Mouse (Mus musculus): Measurements from ENCODE around the gene Nfkbib. TPM values are rescaled to one million over a fixed set of nuclear protein-coding genes. Genes with fewer than 3 reads are reported as not detected.

The Nfkbib gene
- 50.5 and 50.7 TPM in 2 replicates for polyA plus RNA-seq (2016; fragmentation: Nextera tagmentation; extraction: Ambion mirVana)

DNA sequence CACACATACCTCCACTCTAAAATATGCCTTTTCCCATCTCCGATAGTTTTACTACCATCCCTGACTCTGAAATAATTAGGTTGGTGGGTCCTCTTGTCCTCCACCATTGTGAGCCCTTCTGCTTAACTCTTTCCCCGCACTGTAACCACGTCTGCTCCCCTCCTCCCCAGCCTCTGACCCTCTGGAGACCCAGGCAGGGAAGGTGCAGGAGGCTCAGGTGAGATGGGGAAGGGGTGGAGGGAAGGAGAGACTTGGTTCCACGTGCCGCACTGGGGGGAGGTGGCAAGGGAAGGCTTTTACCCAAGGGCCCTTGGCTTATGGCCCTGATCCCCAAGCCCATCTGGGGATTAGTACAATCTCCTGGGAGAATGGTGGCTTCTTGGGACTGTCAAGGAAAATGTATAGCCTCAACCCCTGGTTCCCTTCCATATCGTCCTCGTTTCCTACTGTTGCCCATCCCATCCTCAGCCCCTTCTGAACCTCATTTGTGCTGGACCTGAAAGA is at the start of gene Nfkbib:
Gene Nfkbib, minus strand, starts transcription at position 51 of the 504 bp plus-strand sequence.
- H3K36me3 ChIP-seq = 0 out of 2 replicates have a peak, but pooled peaks cover 3% of the 10 kb centered on the region
- H3K27ac ChIP-seq = peak within 1 kb of the TSS; percentile 87
- no peaks in the 10 kb centered on the region for H3K9me3 ChIP-seq
- DNase-seq (ENCODE audit: low spot score) = no peak
- H3K4me1 ChIP-seq = peaks cover 23% of the 10 kb centered on the region
- 71% methylated on average over 7 of the region's 7 CpGs for WGBS
- H3K4me3 ChIP-seq = peak within 1 kb of the TSS; percentile 84
- no peaks in the 10 kb centered on the region for H3K27me3 ChIP-seq (ENCODE audit: insufficient read depth, poor library complexity, severe bottlenecking)

DNA sequence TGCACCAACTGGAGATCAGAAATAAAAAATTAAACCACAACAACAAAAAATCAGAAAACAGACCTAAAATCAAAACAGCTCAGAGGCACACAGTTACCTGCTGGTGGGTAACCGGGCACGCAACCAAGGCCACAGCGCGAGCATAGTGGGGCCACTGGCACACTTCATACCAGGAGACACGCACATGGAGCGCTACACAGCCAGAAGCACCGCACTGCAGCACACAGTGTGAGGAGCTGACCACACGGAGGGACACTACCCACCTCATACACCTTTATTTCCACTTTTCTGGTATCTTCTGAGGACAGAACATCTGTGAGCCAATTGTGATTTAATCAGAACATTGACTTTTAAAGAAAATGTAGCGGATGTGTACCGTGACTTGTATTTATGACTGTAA is 49.6 kb upstream of the Nfkbib start:
- no peaks in the 10 kb centered on the region for H3K9me3 ChIP-seq
- H3K27me3 ChIP-seq (ENCODE audit: insufficient read depth, poor library complexity, severe bottlenecking) = no peaks in the 10 kb centered on the region
- peaks cover 98% of the 10 kb centered on the region for H3K36me3 ChIP-seq
- DNase-seq (ENCODE audit: low spot score) = no peak
- H3K4me1 ChIP-seq = peaks cover 73% of the 10 kb centered on the region
- H3K4me3 ChIP-seq = no peak overlapping the region
- 90% methylated on average over 10 of the region's 10 CpGs for WGBS
- H3K27ac ChIP-seq = no peak overlapping the region

DNA sequence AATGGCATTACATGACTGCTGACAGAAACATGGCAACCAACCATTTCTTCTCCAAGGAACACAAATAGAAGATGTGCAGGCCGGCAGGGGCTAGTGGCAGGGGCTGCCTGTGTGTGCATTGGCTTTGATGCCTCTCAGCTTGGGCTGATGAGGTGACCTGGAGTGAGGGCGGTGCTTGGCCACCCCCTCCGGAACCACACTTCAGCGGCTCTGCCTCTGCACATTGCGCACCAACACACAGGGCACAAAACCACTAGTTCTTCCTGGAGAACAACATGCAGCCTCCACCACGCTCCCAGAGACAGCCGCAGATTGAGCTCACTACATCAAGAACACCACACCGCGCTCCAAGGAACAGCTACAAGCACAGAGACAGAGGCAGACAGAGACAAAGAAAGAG is 48.9 kb upstream of the Nfkbib start:
- Histone ChIP-seq H3K27me3 (ENCODE audit: insufficient read depth, poor library complexity, severe bottlenecking) (no peaks in the 10 kb centered on the region), H3K9me3 (no peaks in the 10 kb centered on the region), H3K4me3 (no peak overlapping the region), H3K36me3 (peaks cover 93% of the 10 kb centered on the region), H3K27ac (no peak overlapping the region), H3K4me1 (peaks cover 73% of the 10 kb centered on the region)
- 81% methylated on average over 9 of the region's 9 CpGs for WGBS
- DNase-seq (ENCODE audit: low spot score) = no peak

DNA sequence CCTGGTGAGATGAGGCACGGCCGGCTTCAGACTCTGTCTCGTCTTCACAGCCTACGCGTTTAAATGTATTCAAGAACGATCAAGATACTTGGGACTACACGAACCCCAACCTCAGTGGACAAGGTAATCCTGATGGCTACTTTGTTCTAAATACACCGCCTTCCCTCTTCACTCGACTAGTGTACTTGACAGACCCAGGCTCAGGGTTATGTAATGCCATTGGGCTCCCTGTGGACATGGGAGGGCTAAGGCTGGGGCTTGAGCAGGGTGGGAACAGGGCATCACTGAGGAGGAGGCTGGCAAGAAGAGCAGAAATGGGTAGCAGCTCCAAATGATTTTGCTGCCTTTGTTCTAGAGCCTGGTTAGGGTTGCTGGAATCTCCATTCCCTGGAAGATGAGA is 47.9 kb upstream of the Nfkbib start:
- 88% methylated on average over 9 of the region's 9 CpGs for WGBS

DNA sequence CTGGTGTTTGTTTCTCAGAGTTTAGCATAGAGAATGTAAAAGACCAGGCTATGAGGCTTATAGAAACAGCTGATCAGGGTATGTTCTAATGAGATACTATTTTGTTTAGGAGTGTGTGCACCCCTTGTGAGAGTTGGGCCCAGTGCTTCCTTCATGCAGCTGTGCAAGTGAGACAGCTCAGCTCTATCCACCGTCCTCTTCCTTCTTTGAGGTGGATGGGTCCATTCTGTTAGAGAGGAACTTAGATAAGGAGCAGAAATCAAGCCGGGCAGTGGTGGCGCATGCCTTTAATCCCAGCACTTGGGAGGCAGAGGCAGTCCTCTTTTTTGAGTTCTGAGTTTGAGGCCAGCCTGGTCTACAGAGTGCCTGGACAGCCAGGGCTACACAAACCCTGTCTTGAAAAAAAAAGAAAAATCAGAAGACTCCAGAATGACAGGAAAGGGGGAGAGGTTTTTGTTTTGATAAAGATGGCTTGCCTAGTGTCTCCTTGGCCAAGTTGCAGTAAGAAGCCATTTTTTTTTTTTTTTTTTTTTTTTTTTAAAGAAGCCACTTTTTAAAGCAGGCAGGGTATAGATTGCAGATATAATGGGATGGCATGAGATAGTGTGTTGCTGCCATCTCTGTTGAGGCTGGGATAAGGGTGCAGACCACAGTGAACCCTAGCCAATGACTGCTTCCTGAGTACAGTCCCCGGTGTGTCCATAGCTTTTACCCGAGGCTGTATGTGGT is 47.2 kb upstream of the Nfkbib start:
- Histone ChIP-seq H3K27me3 (ENCODE audit: insufficient read depth, poor library complexity, severe bottlenecking) (no peaks in the 10 kb centered on the region), H3K9me3 (no peaks in the 10 kb centered on the region), H3K36me3 (peaks cover 76% of the 10 kb centered on the region), H3K4me3 (peak overlapping the region; percentile 6; the same call in 1 of the 2 replicates), H3K27ac (no peak overlapping the region), H3K4me1 (peaks cover 57% of the 10 kb centered on the region)
- DNase-seq (ENCODE audit: low spot score) = no peak
- whole genome bisulfite sequencing = 69% methylated on average over 5 of the region's 5 CpGs

More for the DNA sequence above, 47.9 kb upstream of the Nfkbib start:
- no peaks in the 10 kb centered on the region for H3K9me3 ChIP-seq
- peaks cover 83% of the 10 kb centered on the region for H3K36me3 ChIP-seq
- DNase-seq (ENCODE audit: low spot score) = no peak
- H3K4me1 ChIP-seq = peaks cover 64% of the 10 kb centered on the region
- 0 out of 2 replicates have a peak overlapping the region, but pooled peaks have one; percentile 0 for H3K4me3 ChIP-seq
- no peak overlapping the region for H3K27ac ChIP-seq
- H3K27me3 ChIP-seq (ENCODE audit: insufficient read depth, poor library complexity, severe bottlenecking) = no peaks in the 10 kb centered on the region

DNA sequence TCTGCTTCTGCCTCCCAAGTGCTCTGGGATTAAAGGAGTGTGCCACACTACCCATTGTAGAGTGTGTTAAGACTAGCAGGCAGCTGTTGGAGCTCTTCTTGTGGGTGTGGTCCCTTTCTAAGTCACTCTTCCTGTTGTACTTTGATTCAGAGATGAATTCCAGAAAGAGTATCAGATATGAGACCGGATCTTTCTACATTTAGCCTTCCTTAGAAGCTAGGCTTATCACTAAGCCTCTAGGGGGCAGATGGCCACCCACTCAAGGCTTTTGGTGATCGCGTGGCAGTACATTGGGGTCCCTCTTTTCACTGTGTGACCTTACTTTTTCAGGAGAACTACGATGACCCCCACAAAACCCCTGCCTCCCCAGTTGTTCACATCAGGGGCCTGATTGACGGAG is 45.6 kb upstream of the Nfkbib start:
- no peak for DNase-seq (ENCODE audit: low spot score)
- peak overlapping the region; percentile 96 for H3K4me3 ChIP-seq
- no peaks in the 10 kb centered on the region for H3K27me3 ChIP-seq (ENCODE audit: insufficient read depth, poor library complexity, severe bottlenecking)
- no peaks in the 10 kb centered on the region for H3K9me3 ChIP-seq
- H3K4me1 ChIP-seq = peaks cover 49% of the 10 kb centered on the region
- peaks cover 62% of the 10 kb centered on the region for H3K36me3 ChIP-seq
- H3K27ac ChIP-seq = peak overlapping the region; percentile 100; the same call in 1 of the 2 replicates
- WGBS = 63% methylated on average over 5 of the region's 5 CpGs

DNA sequence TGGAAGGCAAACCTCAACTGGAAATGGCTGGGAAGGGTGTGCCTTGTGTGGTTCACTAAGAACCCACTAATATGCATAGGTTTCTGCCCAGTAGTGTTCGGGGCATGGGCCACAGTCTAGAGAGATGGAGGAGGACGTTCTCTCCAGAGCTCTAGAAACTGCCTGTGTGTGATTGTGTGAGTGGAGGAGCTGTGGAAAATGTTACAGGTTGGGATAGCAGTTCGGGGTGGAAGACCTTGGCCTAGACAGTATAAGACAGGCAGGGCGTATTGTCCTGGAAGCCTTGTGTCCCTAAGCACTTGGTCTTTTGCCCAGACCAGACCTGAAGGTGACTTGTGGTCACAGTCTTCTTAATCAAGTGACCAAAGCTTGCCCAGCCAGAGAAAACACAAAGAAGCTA is 45.1 kb upstream of the Nfkbib start:
- Histone ChIP-seq H3K4me1 (peaks cover 51% of the 10 kb centered on the region), H3K27ac (peak overlapping the region; percentile 100; the same call in 1 of the 2 replicates), H3K4me3 (peak overlapping the region; percentile 96), H3K27me3 (ENCODE audit: insufficient read depth, poor library complexity, severe bottlenecking) (no peaks in the 10 kb centered on the region), H3K36me3 (peaks cover 57% of the 10 kb centered on the region), H3K9me3 (no peaks in the 10 kb centered on the region)
- WGBS = 66% methylated on average over 4 of the region's 4 CpGs
- no peak for DNase-seq (ENCODE audit: low spot score)

DNA sequence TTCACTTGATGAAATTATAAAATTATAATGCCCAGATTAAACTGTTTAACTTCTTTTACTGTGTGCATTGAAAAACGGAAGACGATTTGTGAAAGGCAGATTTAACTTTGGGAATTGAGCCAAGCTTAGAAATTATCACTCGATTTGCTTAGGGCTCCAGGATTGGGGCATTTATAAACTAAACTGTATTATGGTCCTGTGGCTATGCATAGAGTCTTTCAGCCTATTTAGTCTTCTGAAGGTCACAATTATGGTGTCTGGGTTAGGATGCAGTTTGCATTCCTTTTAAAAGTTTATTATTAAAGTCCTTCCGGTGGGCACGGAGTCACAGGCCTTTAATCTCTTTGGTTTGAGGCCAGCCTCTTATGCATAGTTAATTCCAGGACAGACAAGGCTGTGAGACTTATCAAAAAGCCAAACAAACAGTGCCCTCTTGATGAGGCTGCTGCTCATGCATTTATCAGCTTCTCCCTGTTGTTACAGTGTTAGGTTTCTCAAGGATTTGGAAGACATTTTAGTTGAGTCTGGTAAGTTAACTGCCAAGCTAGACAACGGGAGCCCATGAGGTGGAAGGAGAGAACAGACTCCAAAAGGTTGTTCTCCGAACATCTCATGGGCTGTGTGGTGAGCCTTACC is 44.4 kb upstream of the Nfkbib start:
- peaks cover 50% of the 10 kb centered on the region for H3K36me3 ChIP-seq
- peak overlapping the region; percentile 96 for H3K4me3 ChIP-seq
- H3K4me1 ChIP-seq = peaks cover 52% of the 10 kb centered on the region
- 9% methylated on average over 7 of the region's 7 CpGs for WGBS
- no peak for DNase-seq (ENCODE audit: low spot score)
- H3K27ac ChIP-seq = peak overlapping the region; percentile 100
- no peaks in the 10 kb centered on the region for H3K9me3 ChIP-seq
- no peaks in the 10 kb centered on the region for H3K27me3 ChIP-seq (ENCODE audit: insufficient read depth, poor library complexity, severe bottlenecking)

DNA sequence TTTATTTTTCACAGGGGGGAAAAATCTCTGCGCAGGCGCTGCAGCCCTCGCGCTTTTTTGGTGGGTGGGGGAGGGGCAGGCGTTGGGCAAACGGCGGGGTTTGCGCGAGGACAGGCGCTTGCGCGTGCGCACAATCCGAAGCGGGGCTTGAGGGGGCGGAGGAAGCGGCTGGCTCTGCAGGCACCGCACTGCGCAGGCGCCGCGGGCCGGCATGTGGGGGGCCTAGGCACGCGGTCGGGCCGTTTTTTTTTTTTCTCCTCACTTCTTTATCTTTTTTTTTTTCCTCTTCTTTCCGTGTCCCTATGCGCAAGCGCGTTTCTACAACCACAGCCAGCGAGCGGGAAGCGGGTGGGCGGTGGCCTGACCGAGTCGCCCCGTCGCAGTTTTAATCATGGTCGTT is 43.9 kb upstream of the Nfkbib start:
- WGBS = under 1% methylated on average over 40 of the region's 40 CpGs
- H3K27ac ChIP-seq = peak overlapping the region; percentile 100
- no peaks in the 10 kb centered on the region for H3K9me3 ChIP-seq
- H3K27me3 ChIP-seq (ENCODE audit: insufficient read depth, poor library complexity, severe bottlenecking) = no peaks in the 10 kb centered on the region
- H3K4me1 ChIP-seq = peaks cover 50% of the 10 kb centered on the region
- DNase-seq (ENCODE audit: low spot score) = peak; percentile 97
- peak overlapping the region; percentile 96 for H3K4me3 ChIP-seq
- H3K36me3 ChIP-seq = peaks cover 44% of the 10 kb centered on the region

DNA sequence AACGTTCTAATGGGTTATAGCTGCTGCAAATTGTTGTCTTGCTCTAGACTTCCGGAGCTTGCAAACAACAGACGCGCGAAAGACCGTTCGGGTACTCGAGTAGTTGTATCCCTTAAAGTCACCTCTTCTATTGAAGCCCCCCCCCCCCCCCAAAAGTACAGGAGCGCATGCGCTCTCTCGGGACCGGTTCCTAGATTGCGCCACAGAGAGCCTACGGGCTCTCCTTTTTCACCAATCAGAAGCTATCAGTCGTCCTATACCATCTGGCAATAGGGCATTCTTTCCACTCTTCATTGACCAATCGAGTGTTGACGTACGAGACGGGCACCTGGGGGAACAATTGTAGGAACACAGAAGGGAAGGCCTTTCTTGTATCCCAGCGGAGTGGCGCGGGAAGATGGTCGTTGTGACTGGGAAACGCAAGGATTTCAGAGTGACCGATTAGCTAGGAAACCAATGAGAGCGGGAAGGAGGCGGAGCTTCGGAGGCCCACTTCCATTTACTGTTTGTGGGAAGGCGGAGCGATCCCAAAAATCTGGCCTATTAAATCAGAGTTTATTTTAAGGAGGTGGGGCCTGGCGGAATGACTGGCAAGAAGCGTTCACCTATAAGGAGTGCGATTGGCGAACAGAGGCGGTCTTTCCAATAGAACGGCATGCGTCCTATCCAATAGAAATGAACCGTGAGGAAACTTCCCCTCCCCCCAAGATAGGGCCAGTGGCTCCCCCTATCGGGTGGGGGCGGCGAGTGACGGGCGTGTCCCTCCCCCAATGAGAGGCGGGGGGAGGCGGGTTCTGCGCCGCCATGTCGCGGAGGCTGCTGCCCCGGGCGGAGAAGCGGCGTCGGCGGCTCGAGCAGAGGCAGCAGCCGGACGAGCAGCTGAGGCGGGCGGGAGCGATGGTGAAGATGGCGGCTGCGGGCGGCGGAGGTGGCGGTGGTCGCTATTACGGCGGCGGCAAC is 43.1 kb upstream of the Nfkbib start:
- peak overlapping the region; percentile 100 for H3K27ac ChIP-seq
- no peaks in the 10 kb centered on the region for H3K27me3 ChIP-seq (ENCODE audit: insufficient read depth, poor library complexity, severe bottlenecking)
- H3K4me3 ChIP-seq = peak overlapping the region; percentile 96
- under 1% methylated on average over 70 of the region's 70 CpGs for WGBS
- H3K9me3 ChIP-seq = no peaks in the 10 kb centered on the region
- peak; percentile 99 for DNase-seq (ENCODE audit: low spot score)
- H3K4me1 ChIP-seq = peaks cover 43% of the 10 kb centered on the region
- peaks cover 36% of the 10 kb centered on the region for H3K36me3 ChIP-seq

DNA sequence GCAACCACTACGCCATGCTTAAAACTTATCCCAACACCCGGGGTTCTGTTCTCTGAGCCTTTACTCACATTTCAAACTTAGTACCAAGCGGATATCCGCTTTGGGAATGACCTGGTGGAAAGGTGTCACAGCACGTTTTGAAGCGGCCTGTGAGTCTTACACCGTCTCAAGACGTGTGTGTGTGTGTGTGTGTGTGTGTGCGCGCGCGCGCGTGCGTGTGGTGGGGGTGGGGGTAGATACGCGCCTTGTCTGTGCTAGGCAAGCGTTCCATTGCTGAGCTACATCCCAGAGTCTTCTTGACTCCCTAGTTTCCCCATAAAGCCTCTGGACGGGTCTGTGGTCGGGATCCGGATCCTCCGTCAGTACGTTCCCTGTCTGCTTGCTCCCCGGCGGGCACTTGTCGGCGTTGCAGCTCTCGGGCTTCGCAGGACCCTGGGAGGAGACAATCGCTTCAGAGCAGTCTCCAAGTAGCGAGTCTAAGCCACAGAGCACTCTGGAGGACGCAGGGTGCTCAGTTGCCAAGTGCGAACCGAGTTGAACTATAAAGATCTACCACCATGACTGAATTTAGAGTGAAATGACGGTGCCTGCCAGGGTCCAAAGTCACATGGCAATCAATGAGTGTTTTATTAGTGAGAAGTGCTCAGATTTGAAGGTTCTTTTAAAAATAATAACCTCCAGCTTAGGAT is 42.2 kb upstream of the Nfkbib start:
- Histone ChIP-seq H3K27ac (peak overlapping the region; percentile 100), H3K36me3 (peaks cover 28% of the 10 kb centered on the region), H3K4me3 (peak overlapping the region; percentile 96), H3K9me3 (no peaks in the 10 kb centered on the region), H3K27me3 (ENCODE audit: insufficient read depth, poor library complexity, severe bottlenecking) (no peaks in the 10 kb centered on the region), H3K4me1 (peaks cover 37% of the 10 kb centered on the region)
- WGBS = under 1% methylated on average over 35 of the region's 35 CpGs
- DNase-seq (ENCODE audit: low spot score) = peak; percentile 93

DNA sequence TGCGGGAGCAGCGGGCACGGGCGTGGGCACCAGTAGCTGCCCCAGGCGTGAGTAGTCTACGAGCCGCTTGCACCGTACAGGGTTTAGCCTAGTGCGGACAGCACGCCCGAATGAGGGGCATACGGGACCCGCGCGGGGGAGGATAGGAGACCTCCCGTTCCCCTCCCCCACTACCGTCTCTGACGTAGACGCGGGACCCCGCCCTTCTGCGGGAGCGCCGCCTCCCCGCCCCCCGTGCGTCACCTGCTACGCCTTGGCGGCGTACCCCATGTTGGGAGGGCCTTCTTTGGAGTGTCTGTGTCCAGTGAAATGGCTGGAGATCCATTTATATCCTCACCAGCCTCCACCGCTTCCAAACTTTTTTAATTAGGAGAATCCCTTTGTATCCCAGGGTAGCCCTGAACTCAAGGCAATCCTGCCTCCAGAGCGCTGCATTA is 41.7 kb upstream of the Nfkbib start:
- H3K9me3 ChIP-seq = no peaks in the 10 kb centered on the region
- WGBS = 0% methylated on average over 32 of the region's 32 CpGs
- DNase-seq (ENCODE audit: low spot score) = peak; percentile 96

More for the DNA sequence above, 41.7 kb upstream of the Nfkbib start:
- Histone ChIP-seq H3K27ac (peak overlapping the region; percentile 100), H3K27me3 (ENCODE audit: insufficient read depth, poor library complexity, severe bottlenecking) (no peaks in the 10 kb centered on the region), H3K4me3 (peak overlapping the region; percentile 96), H3K36me3 (peaks cover 22% of the 10 kb centered on the region), H3K4me1 (peaks cover 35% of the 10 kb centered on the region)

Data from heart, embryonic 10.5 days (tissue).